Mouse (Mus musculus): Measurements from ENCODE around the gene Sugct. TPM values are rescaled to one million over a fixed set of nuclear protein-coding genes. Genes with fewer than 3 reads are reported as not detected.

The Sugct gene
- polyA plus RNA-seq, 1 experiment from 2014 or later = 4.9 TPM

DNA sequence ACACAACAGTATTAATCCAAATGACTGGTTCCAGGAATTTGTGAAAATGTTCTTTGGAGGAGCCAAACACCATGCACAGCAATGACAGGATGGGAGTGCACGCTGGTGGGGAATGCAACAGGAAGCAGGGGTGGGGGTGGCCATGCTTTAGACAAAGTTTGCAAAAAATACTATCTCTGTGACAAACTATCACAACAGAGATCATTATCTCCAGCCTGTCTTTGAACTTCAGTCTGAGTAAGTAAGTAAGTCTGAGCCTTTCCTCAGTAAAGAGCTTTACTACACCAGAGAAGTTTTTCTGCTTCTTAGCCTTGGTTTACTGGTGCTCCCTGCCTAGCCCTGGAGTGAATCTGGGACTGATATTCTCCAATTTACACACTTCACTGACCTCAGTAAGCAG lies 664.6 kb downstream of the Sugct start:
- Histone ChIP-seq H3K9ac (no peak overlapping the region), H3K4me3 (no peak overlapping the region), H3K9me3 (replicated peaks) (no peaks in the 10 kb centered on the region), H3K4me1 (replicated peaks) (no peaks in the 10 kb centered on the region), H3K36me3 (no peaks in the 10 kb centered on the region), H3K4me2 (no peak overlapping the region), H3K27ac (ENCODE audit: poor library complexity, severe bottlenecking) (no peak overlapping the region), H3K27me3 (replicated peaks) (no peaks in the 10 kb centered on the region)
- WGBS = 59% methylated on average over 1 of the region's 1 CpGs
- no peak for ATAC-seq (ENCODE audit: insufficient number of reproducible peaks, low FRiP score)

DNA sequence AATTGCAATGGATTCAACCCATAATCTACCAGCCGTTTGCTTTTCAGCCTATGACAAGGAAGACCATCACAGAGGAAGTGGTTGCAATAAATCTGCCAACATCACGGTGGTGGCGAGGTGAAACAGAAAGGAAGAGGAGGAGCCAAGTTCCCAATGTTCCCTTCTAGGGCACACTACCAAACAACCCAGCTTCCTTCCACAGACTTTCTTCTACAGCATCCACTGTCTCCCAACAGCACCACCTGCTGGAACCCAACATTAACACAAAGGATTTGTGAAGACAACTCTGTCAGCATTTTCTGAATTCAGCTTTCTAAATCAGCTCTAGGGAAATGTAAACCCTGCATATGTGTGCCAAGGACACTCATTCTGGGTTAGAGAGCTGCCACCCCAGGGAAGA lies 666.8 kb downstream of the Sugct start:
- Histone ChIP-seq H3K4me1 (replicated peaks) (no peaks in the 10 kb centered on the region), H3K27ac (ENCODE audit: poor library complexity, severe bottlenecking) (no peak overlapping the region), H3K27me3 (replicated peaks) (no peaks in the 10 kb centered on the region), H3K9me3 (replicated peaks) (no peaks in the 10 kb centered on the region), H3K4me2 (no peak overlapping the region), H3K36me3 (no peaks in the 10 kb centered on the region), H3K4me3 (no peak overlapping the region), H3K9ac (no peak overlapping the region)
- ATAC-seq (ENCODE audit: insufficient number of reproducible peaks, low FRiP score) = 0 out of 2 replicates have a peak, but pooled peaks have one; percentile 51
- whole genome bisulfite sequencing = 37% methylated on average over 3 of the region's 3 CpGs

DNA sequence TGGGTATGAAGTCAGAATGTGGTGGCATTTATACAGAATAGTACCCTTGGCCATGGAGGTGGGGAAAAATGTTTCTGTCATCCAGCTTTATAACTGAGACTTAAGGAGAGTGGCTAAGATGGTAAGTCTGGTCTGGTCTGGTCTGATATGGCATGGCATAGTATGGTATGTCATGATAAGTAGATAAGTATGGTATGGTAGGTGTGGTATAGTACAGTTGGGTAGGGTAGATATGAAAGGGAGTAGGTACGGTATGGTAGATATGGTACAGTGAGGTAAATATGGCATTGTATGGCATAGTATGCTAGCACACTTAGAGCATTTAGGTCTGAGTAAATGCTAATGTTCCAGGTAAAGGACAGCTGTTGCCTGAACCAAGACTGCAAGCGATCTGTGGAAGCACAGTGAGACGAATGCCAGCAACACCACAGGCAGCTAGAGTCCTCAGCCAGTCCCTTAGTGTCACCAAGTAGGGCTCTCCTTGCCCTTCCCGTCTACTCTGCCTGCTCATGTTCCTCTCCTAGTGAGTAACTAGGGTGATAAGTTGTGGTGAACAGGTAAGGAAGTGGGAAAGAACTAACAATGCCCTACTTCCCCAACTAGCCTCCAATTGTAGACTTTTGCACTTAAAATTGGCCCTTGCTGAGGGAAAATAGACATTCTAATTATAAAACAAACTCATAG lies 667.4 kb downstream of the Sugct start:
- no peaks in the 10 kb centered on the region for H3K9me3 ChIP-seq (replicated peaks)
- no peak overlapping the region for H3K27ac ChIP-seq (ENCODE audit: poor library complexity, severe bottlenecking)
- no peaks in the 10 kb centered on the region for H3K36me3 ChIP-seq
- no peak overlapping the region for H3K4me3 ChIP-seq
- no peak overlapping the region for H3K9ac ChIP-seq
- H3K4me1 ChIP-seq (replicated peaks) = no peaks in the 10 kb centered on the region
- 78% methylated on average over 4 of the region's 4 CpGs for WGBS
- no peaks in the 10 kb centered on the region for H3K27me3 ChIP-seq (replicated peaks)
- H3K4me2 ChIP-seq = no peak overlapping the region
- ATAC-seq (ENCODE audit: insufficient number of reproducible peaks, low FRiP score) = peak; percentile 86

DNA sequence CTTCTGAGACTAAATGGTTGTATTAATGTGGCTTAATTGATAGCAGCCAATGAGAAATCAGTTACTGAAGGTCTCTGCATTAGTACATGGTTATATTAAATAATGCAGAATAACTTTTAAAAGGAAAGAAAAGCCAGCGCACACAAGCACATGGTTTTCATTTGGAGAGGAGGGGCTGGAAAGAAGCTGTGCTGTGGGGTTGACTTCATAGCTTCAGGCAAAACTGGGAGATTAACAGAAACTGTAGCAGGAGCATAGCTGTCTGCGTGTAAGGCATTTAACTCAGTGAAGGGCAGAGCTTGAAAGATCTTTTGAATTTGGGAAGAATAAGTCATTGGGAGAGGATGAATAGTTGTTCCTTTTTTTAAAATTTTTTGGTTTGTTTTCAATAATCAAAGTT lies 668.4 kb downstream of the Sugct start:
- no peak for ATAC-seq (ENCODE audit: insufficient number of reproducible peaks, low FRiP score)

DNA sequence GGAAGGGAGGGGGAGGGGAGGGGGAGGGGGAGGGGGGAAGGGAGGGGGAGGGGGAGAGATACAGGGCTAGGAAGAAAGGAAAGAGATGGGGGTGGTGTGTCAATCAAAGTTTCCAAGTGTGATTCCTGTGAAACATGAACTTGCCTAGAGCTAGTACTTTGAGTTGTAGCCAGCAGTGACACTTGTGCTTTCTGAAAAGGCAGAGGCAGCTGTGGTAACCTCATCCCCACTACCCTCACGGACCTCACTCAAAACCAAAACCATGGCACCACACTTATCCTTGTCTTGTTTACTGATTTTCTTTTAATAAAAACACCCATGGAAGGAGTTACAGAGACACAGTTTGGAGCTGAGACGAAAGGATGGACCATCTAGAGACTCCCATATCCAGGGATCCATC lies 698.9 kb downstream of the Sugct start:
- no peak overlapping the region for H3K4me2 ChIP-seq
- H3K36me3 ChIP-seq = no peaks in the 10 kb centered on the region
- H3K9me3 ChIP-seq (replicated peaks) = no peaks in the 10 kb centered on the region
- 0 out of 2 replicates have a peak, but pooled peaks cover 10% of the 10 kb centered on the region for H3K4me1 ChIP-seq (replicated peaks)
- no peak overlapping the region for H3K4me3 ChIP-seq
- WGBS = 82% methylated on average over 2 of the region's 2 CpGs
- no peak overlapping the region for H3K27ac ChIP-seq (ENCODE audit: poor library complexity, severe bottlenecking)
- ATAC-seq (ENCODE audit: insufficient number of reproducible peaks, low FRiP score) = no peak
- H3K27me3 ChIP-seq (replicated peaks) = no peaks in the 10 kb centered on the region
- H3K9ac ChIP-seq = no peak overlapping the region

More for the DNA sequence above, 668.4 kb downstream of the Sugct start:
- H3K27me3 ChIP-seq (replicated peaks) = no peaks in the 10 kb centered on the region
- H3K4me3 ChIP-seq = no peak overlapping the region
- no peak overlapping the region for H3K4me2 ChIP-seq
- WGBS = 71% methylated on average over 2 of the region's 2 CpGs
- H3K36me3 ChIP-seq = no peaks in the 10 kb centered on the region
- H3K9ac ChIP-seq = no peak overlapping the region
- no peaks in the 10 kb centered on the region for H3K9me3 ChIP-seq (replicated peaks)
- no peaks in the 10 kb centered on the region for H3K4me1 ChIP-seq (replicated peaks)
- H3K27ac ChIP-seq (ENCODE audit: poor library complexity, severe bottlenecking) = no peak overlapping the region

DNA sequence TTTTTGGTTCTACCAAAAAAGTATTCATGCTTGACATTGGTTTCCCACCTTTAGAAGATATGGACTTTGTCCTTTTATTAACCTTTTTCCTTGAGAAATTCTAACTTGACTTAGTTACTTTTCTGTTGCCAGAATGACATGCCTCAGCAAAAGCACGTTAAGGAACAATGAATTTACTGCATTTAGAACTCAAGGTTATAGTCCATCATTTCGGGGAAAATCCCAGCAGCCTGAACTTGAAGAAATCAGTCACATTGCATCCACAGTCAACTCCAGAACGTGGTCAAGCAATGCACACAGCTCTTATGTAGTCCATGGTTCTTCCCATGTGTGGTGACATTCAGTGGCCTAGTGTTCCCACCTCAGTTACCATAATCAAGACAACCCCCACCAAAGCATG lies 700.0 kb downstream of the Sugct start:
- 75% methylated on average over 3 of the region's 3 CpGs for WGBS
- Histone ChIP-seq H3K27me3 (replicated peaks) (no peaks in the 10 kb centered on the region), H3K4me1 (replicated peaks) (0 out of 2 replicates have a peak, but pooled peaks cover 9% of the 10 kb centered on the region), H3K9me3 (replicated peaks) (no peaks in the 10 kb centered on the region), H3K4me2 (no peak overlapping the region), H3K9ac (no peak overlapping the region), H3K4me3 (no peak overlapping the region), H3K36me3 (no peaks in the 10 kb centered on the region), H3K27ac (ENCODE audit: poor library complexity, severe bottlenecking) (no peak overlapping the region)
- ATAC-seq (ENCODE audit: insufficient number of reproducible peaks, low FRiP score) = no peak

DNA sequence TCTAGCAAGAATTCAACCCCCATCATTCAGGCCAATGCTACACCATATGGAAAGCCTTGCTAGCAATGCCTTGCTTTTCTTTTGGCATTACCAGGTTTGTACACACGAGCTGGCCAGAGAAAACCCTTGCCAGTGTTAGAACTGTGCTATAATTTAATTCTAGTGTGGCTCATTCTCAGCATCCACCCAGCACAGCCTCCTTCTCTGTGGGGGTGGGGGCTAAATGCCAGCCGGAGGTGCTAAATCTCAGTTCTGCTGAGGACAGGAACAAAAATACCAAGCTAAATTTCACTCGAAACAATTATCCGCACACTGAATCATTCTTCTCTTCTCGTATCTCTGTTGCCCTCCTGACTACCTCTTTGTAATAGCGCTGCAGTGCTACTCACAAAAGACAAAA lies 717.6 kb downstream of the Sugct start:
- no peak for ATAC-seq (ENCODE audit: insufficient number of reproducible peaks, low FRiP score)
- 50% methylated on average over 6 of the region's 6 CpGs for WGBS

DNA sequence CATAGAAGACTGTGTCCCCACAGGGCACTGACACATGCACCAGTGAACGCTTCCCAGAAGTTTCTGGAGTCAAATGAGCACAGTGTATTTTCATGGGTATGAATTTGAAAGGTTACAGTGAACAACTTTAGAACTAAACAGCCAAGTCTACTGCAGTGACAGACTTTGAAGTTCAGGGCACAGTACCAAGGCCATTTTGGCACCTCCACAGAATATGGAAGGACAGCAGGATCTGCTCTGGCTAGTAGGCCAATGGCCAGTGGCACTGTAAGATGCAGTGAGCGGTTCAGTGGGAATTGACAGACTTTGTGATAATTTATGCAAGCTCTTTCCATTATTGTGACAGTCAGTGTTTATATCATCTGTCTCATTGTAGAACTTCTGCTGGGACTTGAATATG lies 724.1 kb downstream of the Sugct start:
- no peak overlapping the region for H3K4me2 ChIP-seq
- no peak overlapping the region for H3K4me3 ChIP-seq
- no peak for ATAC-seq (ENCODE audit: insufficient number of reproducible peaks, low FRiP score)
- no peak overlapping the region for H3K9ac ChIP-seq
- H3K36me3 ChIP-seq = no peaks in the 10 kb centered on the region
- no peaks in the 10 kb centered on the region for H3K9me3 ChIP-seq (replicated peaks)
- H3K27ac ChIP-seq (ENCODE audit: poor library complexity, severe bottlenecking) = no peak overlapping the region
- H3K27me3 ChIP-seq (replicated peaks) = no peaks in the 10 kb centered on the region
- no peaks in the 10 kb centered on the region for H3K4me1 ChIP-seq (replicated peaks)
- 79% methylated on average over 2 of the region's 2 CpGs for WGBS

More for the DNA sequence above, 717.6 kb downstream of the Sugct start:
- Histone ChIP-seq H3K4me2 (no peak overlapping the region; the same call in 1 of the 2 replicates), H3K4me3 (no peak overlapping the region), H3K27ac (ENCODE audit: poor library complexity, severe bottlenecking) (0 out of 2 replicates have a peak overlapping the region, but pooled peaks have one; percentile 20), H3K9ac (no peak overlapping the region), H3K27me3 (replicated peaks) (no peaks in the 10 kb centered on the region), H3K4me1 (replicated peaks) (peaks cover 3% of the 10 kb centered on the region; the same call in 1 of the 2 replicates), H3K9me3 (replicated peaks) (no peaks in the 10 kb centered on the region), H3K36me3 (no peaks in the 10 kb centered on the region)

DNA sequence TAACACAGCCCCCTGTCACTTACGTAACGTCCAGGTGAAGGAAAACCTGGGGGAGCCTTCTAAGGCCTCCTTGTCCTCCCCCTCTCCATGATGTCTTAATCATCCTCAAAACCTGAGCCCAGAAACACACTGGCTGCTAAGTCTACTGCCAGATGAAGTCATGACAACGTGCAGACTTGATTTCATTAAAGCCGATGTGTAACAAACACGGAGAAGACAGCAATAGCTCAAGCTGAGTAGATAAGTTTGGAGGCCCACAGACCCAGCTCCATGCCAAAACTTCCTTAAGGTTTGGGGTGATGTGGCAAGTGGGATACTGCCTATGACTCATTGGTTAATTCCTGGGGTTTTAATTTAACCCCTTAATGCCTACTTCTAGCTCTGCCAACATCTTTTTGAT lies 726.4 kb downstream of the Sugct start:
- no peak for ATAC-seq (ENCODE audit: insufficient number of reproducible peaks, low FRiP score)
- Histone ChIP-seq H3K36me3 (no peaks in the 10 kb centered on the region), H3K4me1 (replicated peaks) (no peaks in the 10 kb centered on the region), H3K27me3 (replicated peaks) (no peaks in the 10 kb centered on the region), H3K4me3 (no peak overlapping the region), H3K9ac (no peak overlapping the region), H3K4me2 (no peak overlapping the region), H3K27ac (ENCODE audit: poor library complexity, severe bottlenecking) (no peak overlapping the region), H3K9me3 (replicated peaks) (no peaks in the 10 kb centered on the region)
- WGBS = 58% methylated on average over 5 of the region's 5 CpGs

DNA sequence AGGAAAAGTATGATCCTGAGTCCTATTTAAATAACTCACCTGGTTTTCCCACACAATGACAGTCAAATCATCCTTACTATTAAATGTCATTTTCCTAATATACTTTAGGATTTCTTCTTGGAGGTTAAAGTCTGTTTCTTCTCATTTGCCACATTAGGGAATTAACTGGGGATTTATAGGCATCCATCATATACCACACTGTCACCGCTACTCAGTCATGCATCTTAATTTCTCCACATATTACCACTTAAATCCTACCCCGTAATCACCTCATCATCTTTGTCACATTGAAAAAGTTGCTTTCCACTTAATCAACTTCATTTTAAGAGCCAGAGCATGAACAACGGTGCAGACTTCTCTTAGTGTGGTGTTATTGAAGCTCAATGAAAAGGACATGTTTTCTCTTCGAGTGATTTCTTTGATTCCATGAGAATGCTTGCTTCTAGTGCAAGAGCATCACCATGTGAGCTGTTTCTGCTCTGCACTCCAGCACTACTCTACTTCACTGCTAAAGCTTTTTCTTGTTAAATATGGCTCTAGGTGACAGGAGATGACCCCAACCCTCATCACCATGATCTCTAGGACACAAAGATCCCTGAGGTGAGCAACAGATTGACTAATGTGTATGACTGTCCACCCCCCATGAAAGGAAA lies 730.4 kb downstream of the Sugct start:
- Histone ChIP-seq H3K4me1 (replicated peaks) (no peaks in the 10 kb centered on the region), H3K36me3 (no peaks in the 10 kb centered on the region), H3K9me3 (replicated peaks) (no peaks in the 10 kb centered on the region), H3K27me3 (replicated peaks) (no peaks in the 10 kb centered on the region), H3K4me3 (no peak overlapping the region), H3K4me2 (no peak overlapping the region), H3K27ac (ENCODE audit: poor library complexity, severe bottlenecking) (no peak overlapping the region), H3K9ac (no peak overlapping the region)
- 72% methylated on average over 4 of the region's 4 CpGs for WGBS
- no peak for ATAC-seq (ENCODE audit: insufficient number of reproducible peaks, low FRiP score)

DNA sequence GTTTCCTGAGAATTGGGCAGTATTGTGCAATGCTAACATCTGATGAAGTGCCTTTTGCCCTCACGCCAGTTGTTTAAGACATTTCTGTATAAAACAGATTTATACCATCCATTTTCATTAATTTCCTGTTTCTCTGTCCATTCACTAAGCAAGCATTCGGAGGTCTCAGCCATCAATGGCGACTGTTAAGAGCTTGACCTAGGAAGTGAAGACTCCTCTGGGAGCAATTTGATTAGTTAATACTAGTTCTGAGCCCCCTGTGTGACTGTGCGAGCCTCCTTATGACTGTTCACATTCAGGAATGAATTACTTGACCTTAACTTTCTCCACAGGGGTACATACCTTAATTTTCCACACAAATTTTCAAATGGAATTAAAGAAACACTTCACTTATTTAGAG lies 743.3 kb downstream of the Sugct start:
- Histone ChIP-seq H3K9me3 (replicated peaks) (no peaks in the 10 kb centered on the region), H3K27me3 (replicated peaks) (no peaks in the 10 kb centered on the region)
- WGBS = 79% methylated on average over 4 of the region's 4 CpGs

More for the DNA sequence above, 743.3 kb downstream of the Sugct start:
- Histone ChIP-seq H3K27ac (ENCODE audit: poor library complexity, severe bottlenecking) (no peak overlapping the region), H3K4me1 (replicated peaks) (no peaks in the 10 kb centered on the region), H3K4me2 (no peak overlapping the region), H3K36me3 (no peaks in the 10 kb centered on the region), H3K4me3 (no peak overlapping the region), H3K9ac (no peak overlapping the region)
- ATAC-seq (ENCODE audit: insufficient number of reproducible peaks, low FRiP score) = no peak

Measured in heart, embryonic 12.5 days (tissue).